Mouse (Mus musculus) mature B cell (primary cell): ENCODE results near the gene Hgd.

Experiments used
- in situ Hi-C: fragments of 300-500 bp; cut with MboI; formaldehyde crosslinking; loops from 2 replicates; pipeline ENCODE4 v1.14.3; 2019

Gene Hgd

GRCm38 (mm10) chr16:37670666-37671283 lies 90.8 kb downstream of the Hgd start:
- in situ Hi-C loops = no loop called here

- in situ Hi-C loops = loop anchor here (25.0 kb wide), 1 partner anchor 537 kb away; no protein-coding TSS in a partner anchor
These were observed 95.4 kb downstream of the Hgd start for GRCm38 (mm10) chr16:37675326-37675725.

GRCm38 (mm10) chr16:37676024-37676676 lies 96.2 kb downstream of the Hgd start:
- in situ Hi-C loops = loop anchor here (25.0 kb wide), 1 partner anchor 536 kb away; no protein-coding TSS in a partner anchor

GRCm38 (mm10) chr16:37676677-37677072 lies 96.7 kb downstream of the Hgd start:
- in situ Hi-C loops = loop anchor here (25.0 kb wide), 1 partner anchor 536 kb away; no protein-coding TSS in a partner anchor

GRCm38 (mm10) chr16:37677586-37677985 lies 97.6 kb downstream of the Hgd start:
- in situ Hi-C loops = loop anchor here (25.0 kb wide), 1 partner anchor 535 kb away; no protein-coding TSS in a partner anchor

- in situ Hi-C loops = loop anchor here (25.0 kb wide), 1 partner anchor 532 kb away; no protein-coding TSS in a partner anchor
These were observed 100.3 kb downstream of the Hgd start for GRCm38 (mm10) chr16:37680216-37680615.

GRCm38 (mm10) chr16:37680831-37681230 lies 100.9 kb downstream of the Hgd start:
- in situ Hi-C loops = loop anchor here (25.0 kb wide), 1 partner anchor 531 kb away; no protein-coding TSS in a partner anchor
